Mouse (Mus musculus) gonadal fat pad, adult 2 months (tissue): ENCODE measurements at regions not wholly inside any gene's neighbourhood (a gene's known extent, or its start where the extent isn't known, plus 50 kb on each side); places are given as distances from the start of the nearest gene placed in this dataset.
"Not testable (repeated sequence)": the region's sequence is repeated elsewhere in the genome, so short reads cannot be mapped to it uniquely, and the experiment has no call there.

Source experiments
- DNase-seq: peaks from one replicate; pipeline ENCODE4 v3.0.0-alpha.2; 2012; ENCODE audit warnings: low read depth

- no peak for DNase-seq
Observed at GRCm38 (mm10) chr6:50822236-50823151, 168.3 kb upstream of the Npvf start.

- DNase-seq, result no peak
Observed at GRCm38 (mm10) chr6:50823220-50823910, 169.1 kb upstream of the Npvf start.

- no peak for DNase-seq
Observed at GRCm38 (mm10) chr6:50824466-50824865, 170.2 kb upstream of the Npvf start.

- no peak for DNase-seq
Observed at GRCm38 (mm10) chr6:50831725-50832124, 177.5 kb upstream of the Npvf start.

- no peak for DNase-seq
Observed at GRCm38 (mm10) chr6:50835997-50836625, 181.9 kb upstream of the Npvf start.

- DNase-seq, result no peak
Observed at GRCm38 (mm10) chr6:50840826-50841225, 186.6 kb upstream of the Npvf start.

- DNase-seq, result not testable (repeated sequence)
Observed at GRCm38 (mm10) chr6:50845246-50845645, 191.0 kb upstream of the Npvf start.

GRCm38 (mm10) chr6:50846740-50847516, 192.7 kb upstream of the Npvf start:
- no peak for DNase-seq

GRCm38 (mm10) chr6:50847548-50847947, 193.3 kb upstream of the Npvf start:
- DNase-seq, result no peak

- DNase-seq, result no peak
Observed at GRCm38 (mm10) chr6:50859162-50859561, 204.9 kb upstream of the Npvf start.

GRCm38 (mm10) chr6:50877991-50878390, 223.8 kb upstream of the Npvf start:
- peak; percentile 52 for DNase-seq

- DNase-seq, result no peak
Observed at GRCm38 (mm10) chr6:50882298-50882697, 228.1 kb upstream of the Npvf start.

GRCm38 (mm10) chr6:50882759-50883158, 228.5 kb upstream of the Npvf start:
- no peak for DNase-seq

- DNase-seq, result no peak
Observed at GRCm38 (mm10) chr6:50885031-50885430, 230.8 kb upstream of the Npvf start.

GRCm38 (mm10) chr6:50885771-50886360, 231.6 kb upstream of the Npvf start:
- DNase-seq, result no peak

GRCm38 (mm10) chr6:50890370-50891204, 236.3 kb upstream of the Npvf start:
- DNase-seq, result no peak

- no peak for DNase-seq
Observed at GRCm38 (mm10) chr6:50891205-50891526, 236.9 kb upstream of the Npvf start.

GRCm38 (mm10) chr6:50898792-50899191, 244.6 kb upstream of the Npvf start:
- DNase-seq, result no peak

GRCm38 (mm10) chr6:50915166-50916030, 261.2 kb upstream of the Npvf start:
- DNase-seq, result no peak

- DNase-seq, result no peak
Observed at GRCm38 (mm10) chr6:50918248-50918647, 264.0 kb upstream of the Npvf start.
